Mouse (Mus musculus) gastrocnemius, adult 8-10 months (tissue): Measurements from ENCODE around the gene Man1c1. TPM values are rescaled to one million over a fixed set of nuclear protein-coding genes. Genes with fewer than 3 reads are reported as not detected.

Experiments
- DNase-seq, 2 experiments: peaks; one replicate each; pipeline ENCODE4 v3.0.0; 2022; ENCODE audit warnings: low spot score in 2 of 2
- microRNA-seq: library from miRNA; unstranded; fragments of <30 nt; microRNA quantifications from one replicate; pipeline ENCODE4 v1.2.0, GENCODE M21; 2022
- total RNA-seq, 4 experiments: library from RNA; stranded (reverse); gene quantifications; 2 replicates each; pipeline ENCODE4 v1.2.4; 2022

Gene Man1c1
- total RNA-seq, 4 experiments from 2014 or later: 1.8 to 2.7 (median 2.1) TPM

- peak; percentile 30 to 36 for DNase-seq
Measured at GRCm38 (mm10) chr4:134516981-134517380, 187.1 kb downstream of the Man1c1 start.

- no peak for DNase-seq
Measured at GRCm38 (mm10) chr4:134515614-134516013, 188.5 kb downstream of the Man1c1 start.

- no peak for DNase-seq
Measured at GRCm38 (mm10) chr4:134514309-134514930, 189.7 kb downstream of the Man1c1 start.

- peak; percentile 40 to 43 for DNase-seq
Measured at GRCm38 (mm10) chr4:134512798-134513197, 191.3 kb downstream of the Man1c1 start.

GRCm38 (mm10) chr4:134511730-134512129, 192.4 kb downstream of the Man1c1 start:
- DNase-seq: no peak

Small RNA genes within 50 kb of the gene (microRNA-seq; reads per million reads assigned to microRNA genes)
- gene Mir6403: not detected

Other genes starting within 250 kb of the Man1c1 start
- gene Stmn1, start 236.0 kb downstream of the Man1c1 start, total RNA-seq: 1 to 10 TPM; 2.7 to 4.4 (median 2.8) TPM
- gene Paqr7, start 207.6 kb downstream of the Man1c1 start, total RNA-seq: 1 to 10 TPM; 2.8 to 5.5 (median 5.0) TPM
- gene Aunip, start 193.3 kb downstream of the Man1c1 start, total RNA-seq: not detected
- gene Mtfr1l, start 168.9 kb downstream of the Man1c1 start, total RNA-seq: 100 to 1,000 TPM; 129 to 173 (median 151) TPM
- 1 to 10 TPM; 2.8 to 3.8 (median 3.2) TPM for gene Selenon, start 152.1 kb downstream of the Man1c1 start, total RNA-seq
- 1 to 10 TPM; 4.3 to 7.7 (median 5.3) TPM for gene Ldlrap1, start 63.7 kb upstream of the Man1c1 start, total RNA-seq
- gene Maco1, start 149.1 kb upstream of the Man1c1 start, total RNA-seq: 10 to 100 TPM; 17.5 to 21.6 (median 19.1) TPM
- not detected for gene Rhd, start 160.2 kb upstream of the Man1c1 start, total RNA-seq
- gene Tmem50a, start 210.7 kb upstream of the Man1c1 start, total RNA-seq: 10 to 100 TPM; 26.4 to 33.9 (median 31.7) TPM
- 100 to 1,000 TPM in 2 of 4 experiments, 10 to 100 TPM in 2; 98.0 to 149 (median 104) TPM for gene Rsrp1, start 219.3 kb upstream of the Man1c1 start, total RNA-seq
- gene Syf2, start 226.6 kb upstream of the Man1c1 start, total RNA-seq: 10 to 100 TPM; 33.5 to 45.5 (median 39.6) TPM